Mouse (Mus musculus): ENCODE results near the gene Ttc27.
"Not testable (repeated sequence)": the region's sequence is repeated elsewhere in the genome, so short reads cannot be mapped to it uniquely, and the experiment has no call there.

Gene Ttc27

DNA sequence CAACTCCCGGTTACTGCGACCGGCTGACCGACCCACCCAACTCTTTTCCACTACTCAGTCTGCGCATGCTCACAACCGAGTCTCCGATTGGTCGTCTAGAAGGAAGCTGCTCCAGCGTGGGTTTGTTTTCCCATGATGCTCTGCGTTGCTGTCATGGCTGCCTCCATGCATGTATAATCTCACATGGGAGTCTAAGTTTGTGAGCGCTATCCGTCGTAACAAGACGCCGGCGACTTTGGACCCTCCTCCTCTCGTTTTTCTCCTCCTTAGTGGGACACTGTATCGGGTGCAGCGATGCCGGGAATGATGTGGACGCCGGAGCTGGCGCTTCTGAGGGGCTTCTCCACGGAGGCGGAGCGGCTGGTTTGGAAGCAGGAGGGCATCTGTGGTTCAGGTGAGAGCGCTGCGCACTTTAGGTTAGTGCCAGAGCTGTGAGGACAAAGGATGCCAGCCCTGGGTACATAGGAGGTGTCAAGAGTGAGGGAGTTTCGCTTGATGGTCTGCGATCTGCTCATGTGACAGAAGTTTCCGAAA lies at the start of gene Ttc27:
Gene Ttc27, plus strand, starts transcription at position 115 of the 534 bp plus-strand sequence.
- in situ Hi-C loops (cut with MboI), result no loop called here

DNA sequence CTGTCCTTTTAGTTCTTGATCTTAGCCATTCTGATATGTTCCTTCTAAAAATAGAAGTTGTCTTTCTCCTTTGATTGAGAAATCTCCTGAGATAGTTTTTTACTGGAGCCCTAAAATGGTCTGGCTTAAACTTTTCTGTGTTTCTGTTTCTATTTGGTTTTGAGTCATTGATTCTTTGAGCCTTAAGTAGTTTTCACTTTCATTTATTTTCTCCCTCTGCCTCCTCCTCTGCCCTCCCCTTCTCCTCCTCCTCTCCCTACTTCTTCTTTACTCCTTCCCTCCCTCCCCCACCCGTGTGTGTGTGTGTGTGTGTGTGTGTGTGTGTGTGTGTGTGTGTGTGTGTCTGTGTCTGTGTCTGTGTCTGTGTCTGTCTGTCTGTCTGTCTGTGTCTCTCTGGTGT lies 49.5 kb upstream of the Ttc27 start:
- in situ Hi-C loops (cut with MboI), result no loop called here

DNA sequence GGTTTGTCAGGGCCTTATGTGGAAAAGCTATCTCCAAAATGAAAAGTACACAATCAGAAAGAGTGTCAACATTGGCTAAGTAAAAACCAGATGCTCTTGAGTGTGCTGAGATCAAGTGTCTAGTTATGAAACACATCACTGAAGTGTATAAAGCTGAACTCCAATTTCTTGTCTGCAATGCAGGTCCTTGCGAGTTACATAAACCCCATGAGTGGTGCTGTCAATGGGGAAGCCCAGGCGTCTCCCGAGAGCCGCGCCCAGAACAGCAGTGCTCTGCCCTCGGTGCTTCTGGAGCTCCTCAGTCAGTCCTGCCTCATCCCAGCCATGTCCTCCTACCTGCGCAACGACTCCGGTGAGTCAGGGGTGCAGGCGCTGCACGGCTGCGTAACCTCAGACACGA lies 47.5 kb upstream of the Ttc27 start:
- in situ Hi-C loops (cut with MboI), result no loop called here

DNA sequence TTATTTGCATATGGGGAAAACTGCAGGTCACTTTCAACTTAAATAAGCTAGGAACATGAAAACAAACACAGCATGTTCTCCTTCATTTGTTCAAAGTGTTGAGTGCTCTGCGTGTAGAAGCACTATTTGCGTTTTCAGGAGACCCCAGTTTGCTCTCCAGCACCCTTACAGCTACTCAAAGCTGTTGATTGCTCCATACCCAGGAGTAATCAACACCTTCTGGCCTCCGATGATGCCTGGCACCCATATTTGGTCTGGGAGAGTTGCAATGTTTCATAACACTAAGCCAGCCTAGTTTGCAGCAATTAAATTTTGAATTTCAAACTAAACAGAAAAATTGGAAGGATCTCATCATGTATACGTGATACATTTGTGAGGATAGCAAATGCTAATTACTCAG lies 45.1 kb upstream of the Ttc27 start:
- in situ Hi-C loops (cut with MboI), result no loop called here

DNA sequence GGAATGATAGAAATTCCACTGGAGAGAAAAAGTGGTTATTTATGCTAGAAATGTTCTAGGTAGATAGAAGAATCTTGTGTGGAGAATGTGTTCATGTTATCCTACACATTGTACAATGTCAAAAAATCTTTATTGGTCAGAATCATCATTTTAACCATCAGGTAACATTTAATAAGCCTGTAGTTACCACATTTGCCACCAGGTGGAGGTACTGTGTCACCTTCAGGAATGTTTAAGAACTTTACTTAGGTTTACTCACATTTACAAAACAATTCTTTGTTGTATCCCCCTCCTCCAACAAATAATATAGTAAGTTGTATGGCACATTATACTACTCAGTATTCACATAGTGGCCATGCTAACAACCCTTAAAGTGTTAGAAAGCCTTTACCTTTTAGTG lies 44.3 kb upstream of the Ttc27 start:
- in situ Hi-C loops (cut with MboI), result no loop called here

DNA sequence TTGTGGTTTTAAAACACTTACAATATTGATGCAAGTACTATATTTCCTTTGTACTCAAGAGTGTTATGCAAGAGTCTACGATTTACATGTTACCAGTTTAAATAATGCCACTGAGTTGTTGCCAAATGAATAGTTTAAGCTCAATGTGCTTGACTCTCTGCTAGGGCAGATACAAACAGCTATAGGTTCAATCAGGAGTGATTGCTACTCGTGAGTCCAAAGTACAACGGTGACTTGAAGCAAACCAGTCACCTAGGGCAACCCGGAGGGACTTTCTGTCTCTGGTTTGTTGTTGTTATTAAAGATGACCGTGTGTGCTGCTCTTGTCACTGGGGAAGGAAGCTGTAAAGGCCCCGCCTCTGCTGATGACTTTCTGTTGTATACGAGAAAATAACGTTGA lies 39.5 kb upstream of the Ttc27 start:
- in situ Hi-C loops (cut with MboI), result no loop called here

DNA sequence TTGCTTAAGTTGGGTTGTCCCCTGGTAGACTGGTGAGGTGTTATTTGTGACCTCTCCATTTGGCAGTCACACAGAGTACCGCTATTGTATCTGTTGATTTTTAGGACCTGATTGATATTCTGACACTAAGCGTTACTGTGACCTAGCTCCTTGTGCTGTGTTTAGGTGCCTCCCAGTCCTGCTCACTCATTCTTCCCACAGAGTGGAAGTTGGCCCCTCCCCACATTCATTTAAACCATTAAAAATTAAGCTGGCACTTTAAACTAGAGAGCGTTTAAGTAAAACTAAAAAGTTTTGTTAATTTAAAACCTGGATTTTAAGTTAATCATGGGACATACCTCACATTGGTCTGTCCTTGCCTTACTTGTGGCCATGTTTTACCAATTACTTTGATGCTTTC lies 32.6 kb upstream of the Ttc27 start:
- in situ Hi-C loops (cut with MboI), result no loop called here

DNA sequence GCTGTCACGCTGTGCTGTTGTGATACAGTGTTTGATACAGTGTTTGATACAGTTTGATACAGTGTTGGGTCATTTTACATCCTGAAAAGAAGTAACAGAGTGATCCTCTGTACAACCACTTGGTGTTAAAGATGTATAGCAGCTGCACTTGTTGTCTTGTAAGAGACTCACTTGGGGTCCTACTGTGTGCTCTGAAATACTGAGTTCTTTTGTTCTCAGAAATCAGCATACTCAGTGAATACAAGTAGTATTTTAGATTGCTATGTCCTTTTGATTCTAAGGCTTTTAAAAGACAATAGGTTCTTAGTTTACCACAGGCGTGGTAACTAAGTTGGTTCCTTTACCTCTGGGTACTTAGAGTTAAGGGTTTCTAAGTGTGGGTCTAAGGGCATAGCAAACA lies 29.0 kb upstream of the Ttc27 start:
- in situ Hi-C loops (cut with MboI), result no loop called here

DNA sequence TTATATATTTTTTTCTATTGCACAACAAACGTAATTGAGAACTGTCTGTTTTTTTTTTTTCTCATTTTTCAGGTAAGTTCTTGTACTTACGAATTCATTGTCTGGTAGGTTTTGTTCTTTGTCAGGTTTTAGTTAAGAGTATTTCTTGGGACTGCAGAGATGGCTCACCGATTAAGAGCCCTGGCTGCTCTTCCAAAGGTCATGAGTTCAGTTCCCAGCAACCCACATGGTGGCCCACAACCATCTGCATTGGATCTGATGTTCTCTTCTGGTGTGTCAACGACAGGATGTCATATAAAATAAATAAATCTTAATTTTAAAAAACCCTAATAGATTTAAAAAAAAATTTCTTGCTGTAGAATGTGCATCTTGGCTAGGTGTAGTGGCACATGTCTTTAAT lies 28.1 kb upstream of the Ttc27 start:
- in situ Hi-C loops (cut with MboI), result no loop called here

DNA sequence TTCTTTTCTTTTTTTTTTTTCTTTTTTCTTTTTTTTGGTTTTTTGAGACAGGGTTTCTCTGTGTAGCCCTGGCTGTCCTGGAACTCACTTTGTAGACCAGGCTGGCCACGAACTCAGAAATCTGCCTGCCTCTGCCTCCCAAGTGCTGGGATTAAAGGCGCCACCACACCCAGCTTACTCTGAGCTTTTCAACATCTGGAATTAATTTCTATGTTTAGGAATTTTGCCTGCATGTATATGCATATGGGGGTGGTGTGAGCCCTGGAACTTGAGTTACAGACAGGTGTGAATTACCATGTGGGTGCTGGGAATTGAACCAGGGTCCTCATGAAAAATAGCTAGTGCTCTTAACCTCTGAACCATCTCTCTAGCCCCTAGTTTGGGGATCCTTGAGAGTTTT lies 15.9 kb upstream of the Ttc27 start:
- in situ Hi-C loops (cut with MboI), result not testable (repeated sequence)

DNA sequence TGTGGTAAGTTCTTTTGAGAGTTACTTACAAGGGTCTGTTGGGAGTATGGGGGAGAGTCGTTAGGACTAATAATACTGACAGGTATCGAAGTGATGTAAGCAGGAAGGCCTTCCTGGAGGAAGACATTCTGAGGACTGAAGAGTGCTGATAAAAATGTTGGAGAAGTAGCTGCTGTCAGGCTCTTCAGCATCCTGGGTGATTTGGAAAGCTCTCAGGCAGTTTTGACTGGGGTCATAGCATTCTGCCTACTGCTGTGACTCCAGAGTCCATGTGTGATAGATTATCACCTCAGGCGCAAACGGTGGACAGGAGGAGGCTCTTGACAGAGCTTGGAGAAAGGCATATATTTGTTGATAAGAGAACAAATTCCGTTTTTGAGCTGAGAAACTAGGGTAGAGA lies 12.1 kb upstream of the Ttc27 start:
- in situ Hi-C loops (cut with MboI), result no loop called here

DNA sequence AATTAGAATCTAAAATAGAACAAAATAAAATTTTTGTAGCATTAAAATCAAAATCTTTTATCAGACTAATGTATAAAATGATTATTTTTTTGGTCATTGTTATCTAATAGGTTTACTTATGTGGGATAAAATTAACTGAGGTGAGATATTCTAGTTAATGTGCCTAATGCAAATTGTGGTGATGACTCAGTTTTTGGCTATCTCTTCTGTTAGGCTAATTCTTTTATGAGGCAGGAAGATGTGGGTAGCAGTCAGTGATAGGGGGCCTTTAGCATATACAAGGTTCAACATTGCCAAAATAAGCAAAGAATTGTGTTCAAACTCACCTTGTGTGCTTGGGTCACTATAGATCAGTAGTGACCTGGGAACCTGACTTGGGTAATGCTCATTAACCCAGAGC lies 10.9 kb upstream of the Ttc27 start:
- in situ Hi-C loops (cut with MboI), result no loop called here

DNA sequence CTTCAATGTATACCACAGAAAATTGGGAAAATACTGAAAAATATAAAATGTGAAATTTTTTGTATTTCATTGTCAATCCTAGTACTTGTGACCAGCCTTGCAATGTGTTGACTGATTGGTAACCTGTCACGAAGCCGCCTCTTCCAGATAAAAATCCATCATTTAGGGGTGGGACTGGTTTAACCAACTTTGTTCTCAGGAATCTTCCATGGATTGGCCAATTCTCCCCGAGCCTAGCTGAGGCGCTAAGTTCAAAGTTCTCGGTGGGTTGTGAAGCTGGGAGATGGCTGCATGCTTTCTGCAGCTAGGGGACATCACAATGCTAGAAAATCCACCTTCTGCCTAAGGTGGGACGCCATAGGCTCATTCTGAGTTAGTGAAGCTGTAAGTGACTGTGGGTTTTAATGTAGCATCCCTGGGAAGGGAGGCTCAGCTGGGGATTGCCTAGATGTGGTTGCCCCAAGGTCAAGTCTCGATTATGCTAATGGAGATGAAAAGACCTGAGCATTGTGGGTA lies 9.8 kb upstream of the Ttc27 start:
- in situ Hi-C loops (cut with MboI), result no loop called here

DNA sequence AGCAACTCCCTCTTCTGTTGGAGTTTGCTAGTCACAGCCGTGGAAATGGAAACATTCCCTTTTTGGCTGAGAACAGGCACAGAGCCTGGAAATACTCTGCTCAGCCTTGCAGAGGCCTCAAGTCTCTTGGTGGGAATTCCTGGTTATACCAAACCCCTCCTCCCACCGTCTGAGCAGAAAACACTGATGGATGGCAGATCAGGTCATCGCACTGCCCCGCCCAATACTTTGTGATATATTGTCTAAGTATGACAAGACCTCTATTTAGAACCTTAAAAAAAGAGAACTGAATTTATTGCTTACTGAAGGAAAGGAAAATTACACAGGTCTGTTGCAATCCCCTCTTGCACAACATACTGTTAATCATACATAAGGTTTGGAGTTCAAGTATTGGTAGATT lies 6.8 kb upstream of the Ttc27 start:
- in situ Hi-C loops (cut with MboI), result no loop called here

DNA sequence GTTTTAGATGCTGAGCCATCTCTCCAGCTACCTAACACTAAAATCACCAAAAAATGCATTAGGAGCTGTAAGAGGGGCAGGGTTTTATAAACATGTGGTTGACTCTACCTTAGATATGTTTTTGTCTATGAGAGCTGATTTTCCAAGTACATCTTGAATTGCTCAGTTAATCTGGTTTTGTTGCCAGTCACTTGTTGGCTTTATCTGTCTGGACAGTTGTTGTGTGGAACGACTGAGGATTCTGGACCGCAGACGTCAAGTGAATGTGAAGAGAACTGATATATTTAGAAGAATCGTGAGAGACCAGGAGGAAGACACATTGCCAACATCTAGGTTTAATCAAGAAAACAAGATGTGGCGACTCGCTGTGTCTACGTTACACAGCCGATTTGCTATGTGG lies 5.9 kb upstream of the Ttc27 start:
- in situ Hi-C loops (cut with MboI), result no loop called here

DNA sequence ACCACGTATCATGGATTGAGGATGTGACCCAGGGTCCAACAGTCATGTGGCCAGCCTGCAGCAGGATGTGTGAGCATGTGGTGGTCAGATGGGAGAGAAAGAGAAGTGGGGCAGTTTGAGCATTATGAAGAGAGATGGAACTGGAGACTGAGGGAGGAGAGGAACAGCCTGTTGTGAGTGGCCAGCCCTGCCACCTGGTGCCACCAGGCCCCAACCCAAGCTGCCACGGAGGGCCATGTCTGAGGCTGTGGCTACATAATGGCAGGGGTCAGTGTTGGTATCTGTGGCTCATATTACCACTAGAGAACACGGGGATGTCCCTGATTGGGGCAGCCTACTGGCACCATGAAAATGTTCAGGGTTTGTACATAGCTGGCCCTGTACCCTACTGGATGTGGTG lies 2.4 kb upstream of the Ttc27 start:
- in situ Hi-C loops (cut with MboI), result no loop called here

DNA sequence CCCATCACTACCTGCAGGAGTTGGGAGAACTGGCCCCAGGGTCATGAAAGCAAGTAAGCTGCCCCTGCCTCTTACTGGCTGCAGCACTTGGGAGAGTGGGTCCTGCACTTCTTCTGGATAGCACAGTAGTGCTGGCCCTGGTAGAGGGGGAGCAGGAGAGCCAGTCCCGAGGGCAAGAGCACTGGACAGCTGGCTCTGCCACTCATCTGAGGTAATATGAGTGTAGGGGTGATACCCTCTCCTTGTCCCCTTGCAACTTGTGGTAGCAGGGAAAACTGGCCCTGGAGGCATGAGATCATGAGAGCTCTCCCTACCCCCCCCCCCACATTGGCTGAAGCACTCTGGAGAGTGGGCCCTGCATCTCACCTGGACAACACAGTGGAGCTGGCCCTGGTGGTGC lies 1.8 kb upstream of the Ttc27 start:
- in situ Hi-C loops (cut with MboI), result no loop called here

DNA sequence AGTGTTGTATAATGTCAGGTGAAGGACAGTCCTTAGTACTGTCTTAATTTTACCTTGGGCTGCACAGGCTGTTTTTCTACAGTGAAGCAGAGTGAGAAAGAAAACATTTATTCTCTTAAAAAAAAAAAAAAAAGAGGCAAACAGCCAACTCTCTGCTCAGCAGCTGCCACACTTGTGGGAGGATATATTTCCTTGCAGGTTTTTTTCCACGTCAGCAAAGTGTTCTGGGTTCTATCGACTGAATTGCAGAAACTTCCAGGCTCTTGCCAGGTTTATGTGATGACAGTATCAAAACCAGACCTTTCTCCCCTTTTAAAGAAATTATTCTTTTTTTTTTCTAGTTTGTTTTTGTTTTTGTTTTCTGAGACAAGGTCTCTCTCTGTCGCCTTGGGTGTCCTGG lies 889 bp upstream of the Ttc27 start:
- in situ Hi-C loops (cut with MboI), result no loop called here

DNA sequence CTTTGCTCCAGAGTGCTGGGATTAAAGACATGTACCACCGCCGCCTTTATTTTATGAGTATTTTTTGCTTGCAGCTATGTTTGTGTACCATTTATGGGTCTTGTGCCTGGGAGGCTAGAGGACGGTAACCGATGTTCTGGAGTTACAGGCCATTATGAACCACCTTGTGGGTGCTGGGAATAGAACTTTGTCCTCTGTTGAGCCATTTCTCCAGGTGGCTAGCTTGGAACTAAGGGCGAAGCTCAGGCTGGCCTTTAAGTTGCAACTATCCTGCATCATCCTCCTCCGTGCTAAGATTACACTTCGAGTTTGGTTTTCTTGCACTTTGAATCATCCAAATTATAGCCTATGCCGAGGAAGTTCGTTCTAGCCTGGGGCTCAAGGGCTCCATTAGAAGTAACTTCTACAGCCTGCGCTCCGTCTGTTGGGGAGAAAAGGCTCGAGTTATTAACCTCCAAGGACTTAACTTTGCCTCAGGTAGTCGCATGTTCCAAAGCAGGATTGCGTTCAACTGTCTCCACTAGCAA lies 378 bp upstream of the Ttc27 start:
- in situ Hi-C loops (cut with MboI), result no loop called here

DNA sequence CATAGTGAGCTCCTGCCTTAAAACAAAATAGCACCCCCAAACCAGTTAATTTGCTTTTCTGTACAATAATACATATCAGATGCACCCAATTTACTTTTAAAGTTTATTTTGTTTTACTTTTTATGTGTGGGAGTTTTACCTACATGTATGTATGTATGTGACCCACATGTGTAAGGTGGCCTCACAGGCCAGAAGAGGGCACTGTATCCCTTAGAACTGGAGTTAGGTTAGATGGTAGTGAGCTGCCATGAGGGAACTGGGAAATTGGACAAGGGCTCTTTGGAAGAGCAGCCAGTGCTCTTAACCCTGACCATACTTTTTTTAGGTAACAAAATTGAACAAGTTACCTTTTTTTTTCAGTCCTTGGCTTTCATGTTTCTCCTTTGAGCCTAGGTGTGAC lies 15.3 kb downstream of the Ttc27 start:
- in situ Hi-C loops (cut with MboI), result no loop called here

DNA sequence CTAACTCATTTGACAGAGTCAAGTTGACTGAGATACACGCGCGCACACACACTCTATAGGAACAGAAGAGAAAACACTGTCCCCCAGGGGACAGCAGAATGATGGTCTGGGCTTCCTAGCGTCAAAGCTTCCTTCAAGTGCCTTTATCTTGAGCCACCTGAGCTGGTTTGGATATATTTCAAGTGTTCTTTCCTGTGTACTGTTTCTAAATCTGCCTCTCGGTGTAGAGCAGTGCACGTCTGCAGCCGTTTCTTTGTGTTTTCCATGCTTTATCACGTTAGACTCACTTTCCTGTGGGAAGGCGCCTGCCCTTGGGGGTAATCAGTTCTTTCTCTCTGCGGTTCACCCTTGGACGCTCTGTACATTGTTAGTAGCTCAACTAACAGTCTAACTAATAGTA lies 17.9 kb downstream of the Ttc27 start:
- in situ Hi-C loops (cut with MboI), result no loop called here

DNA sequence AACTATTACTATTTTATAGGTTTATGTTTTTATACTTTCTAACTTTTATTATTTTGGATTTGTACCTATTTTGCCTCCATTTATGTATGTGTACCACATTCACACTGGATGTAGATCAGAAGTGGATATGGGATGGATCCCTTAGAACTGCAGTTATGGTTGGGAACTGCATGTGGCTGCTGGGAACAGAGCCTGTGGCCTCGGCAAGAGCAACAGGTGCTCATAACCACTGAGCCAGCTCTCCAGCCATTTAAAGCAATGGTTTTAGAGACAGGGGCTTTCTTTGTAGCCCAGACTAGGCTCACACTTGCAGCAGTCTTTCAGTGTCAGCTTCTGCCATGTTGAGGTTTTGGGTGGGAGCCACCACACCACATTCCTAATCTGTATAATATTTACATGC lies 32.1 kb downstream of the Ttc27 start:
- in situ Hi-C loops (cut with MboI), result no loop called here

DNA sequence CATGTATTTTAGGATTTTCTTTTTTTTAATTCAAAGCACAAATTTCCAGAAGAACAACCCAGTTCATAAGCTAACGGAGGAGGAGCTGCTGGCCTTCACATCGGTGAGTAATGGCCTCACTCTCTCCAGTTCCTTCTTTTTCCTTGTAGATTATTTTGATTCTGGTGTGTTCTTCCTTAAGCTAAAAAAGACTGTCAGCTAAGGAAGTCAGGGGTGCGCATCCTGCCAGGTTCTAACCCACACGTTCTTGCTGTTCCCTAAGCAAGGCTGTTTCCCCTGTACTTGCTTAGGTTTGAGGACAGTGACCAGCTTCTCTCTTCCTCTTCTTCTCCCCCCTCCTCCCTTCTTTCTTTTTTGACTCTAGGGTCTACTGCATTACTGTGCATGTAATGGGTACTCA lies 33.5 kb downstream of the Ttc27 start:
- in situ Hi-C loops (cut with MboI), result no loop called here

DNA sequence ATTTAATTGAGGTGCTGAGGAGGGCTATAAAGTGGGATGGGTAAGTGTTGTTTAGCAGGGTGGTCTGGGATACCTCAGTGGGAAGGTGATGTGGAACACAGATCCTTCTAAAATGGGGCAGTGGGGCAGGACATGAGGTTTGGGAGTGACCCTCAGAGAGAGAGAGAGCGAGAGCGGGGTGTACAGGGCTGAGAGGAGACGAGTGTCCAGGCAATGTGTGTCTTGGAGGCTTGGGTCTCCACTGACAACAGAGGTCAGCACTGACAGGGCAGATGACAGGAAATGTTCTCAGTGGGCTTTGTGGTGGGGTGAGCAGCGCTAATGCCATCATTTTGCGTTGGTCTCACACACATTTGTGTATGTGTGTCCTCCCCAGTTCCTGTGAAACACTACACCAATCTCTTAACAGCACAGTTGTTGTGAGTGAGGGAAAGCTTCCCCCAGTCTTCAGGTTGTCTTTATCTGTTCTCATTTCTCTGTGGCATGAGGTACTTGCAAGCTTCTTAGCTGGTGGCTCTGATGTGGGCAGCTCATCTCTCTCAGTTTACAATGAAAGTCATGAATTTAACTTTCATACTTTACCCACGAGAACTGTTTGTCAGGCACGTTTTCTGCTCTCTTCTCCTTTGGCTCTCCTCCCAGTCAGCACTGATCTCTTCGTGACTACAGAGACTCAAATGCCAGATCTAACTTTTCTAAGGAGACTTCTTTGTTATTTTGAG lies 35.5 kb downstream of the Ttc27 start:
- in situ Hi-C loops (cut with MboI), result no loop called here

All from mature B cell (primary cell).